Mouse (Mus musculus): ENCODE measurements around the gene Etv6. TPM values are rescaled to one million over a fixed set of nuclear protein-coding genes. Genes with fewer than 3 reads are reported as not detected.
A peak's percentile ranks its signal among the peaks of the same experiment; 100 is the strongest.

Gene Etv6
- polyA plus RNA-seq, 1 experiment from 2014 or later, result 17.0 TPM

- H3K27me3 ChIP-seq (replicated peaks; ENCODE audit: low read depth, poor library complexity, severe bottlenecking), result no peaks in the 10 kb centered on the region
- no peak for DNase-seq (ENCODE audit: low spot score)
- peaks cover 8% of the 10 kb centered on the region; the same call in 1 of the 2 replicates for H3K4me1 ChIP-seq
- no peak overlapping the region for H3K27ac ChIP-seq (replicated peaks)
- H3K36me3 ChIP-seq (replicated peaks), result peaks cover 34% of the 10 kb centered on the region
- no peak overlapping the region for H3K4me3 ChIP-seq
- 85% methylated on average over 3 of the region's 3 CpGs for WGBS
- no peaks in the 10 kb centered on the region for H3K9me3 ChIP-seq
Observed at GRCm38 (mm10) chr6:134136315-134136714, 100.8 kb downstream of the Etv6 start.

GRCm38 (mm10) chr6:134139359-134139758, 103.9 kb downstream of the Etv6 start:
- H3K4me3 ChIP-seq, result no peak overlapping the region
- H3K27ac ChIP-seq (replicated peaks), result no peak overlapping the region
- H3K36me3 ChIP-seq (replicated peaks), result peaks cover 21% of the 10 kb centered on the region
- H3K9me3 ChIP-seq, result no peaks in the 10 kb centered on the region
- H3K4me1 ChIP-seq, result peaks cover 19% of the 10 kb centered on the region
- H3K27me3 ChIP-seq (replicated peaks; ENCODE audit: low read depth, poor library complexity, severe bottlenecking), result no peaks in the 10 kb centered on the region
- 90% methylated on average over 3 of the region's 3 CpGs for WGBS
- DNase-seq (ENCODE audit: low spot score), result no peak

- no peak for DNase-seq (ENCODE audit: low spot score)
- Histone ChIP-seq H3K4me1 (peaks cover 19% of the 10 kb centered on the region), H3K27ac (replicated peaks) (no peak overlapping the region), H3K9me3 (no peaks in the 10 kb centered on the region), H3K36me3 (replicated peaks) (peaks cover 26% of the 10 kb centered on the region), H3K27me3 (replicated peaks; ENCODE audit: low read depth, poor library complexity, severe bottlenecking) (no peaks in the 10 kb centered on the region), H3K4me3 (no peak overlapping the region)
- 72% methylated on average over 16 of the region's 16 CpGs for WGBS
Observed at GRCm38 (mm10) chr6:134140718-134141615, 105.5 kb downstream of the Etv6 start.

GRCm38 (mm10) chr6:134141616-134142165, 106.2 kb downstream of the Etv6 start:
- WGBS, result 82% methylated on average over 1 of the region's 1 CpGs
- H3K27me3 ChIP-seq (replicated peaks; ENCODE audit: low read depth, poor library complexity, severe bottlenecking), result no peaks in the 10 kb centered on the region
- no peak for DNase-seq (ENCODE audit: low spot score)
- peaks cover 19% of the 10 kb centered on the region for H3K4me1 ChIP-seq
- H3K36me3 ChIP-seq (replicated peaks), result peaks cover 26% of the 10 kb centered on the region
- no peak overlapping the region for H3K4me3 ChIP-seq
- H3K9me3 ChIP-seq, result no peaks in the 10 kb centered on the region
- H3K27ac ChIP-seq (replicated peaks), result no peak overlapping the region

GRCm38 (mm10) chr6:134142700-134143099, 107.2 kb downstream of the Etv6 start:
- Histone ChIP-seq H3K4me3 (no peak overlapping the region), H3K36me3 (replicated peaks) (peaks cover 19% of the 10 kb centered on the region), H3K27me3 (replicated peaks; ENCODE audit: low read depth, poor library complexity, severe bottlenecking) (no peaks in the 10 kb centered on the region), H3K4me1 (peaks cover 22% of the 10 kb centered on the region), H3K9me3 (no peaks in the 10 kb centered on the region), H3K27ac (replicated peaks) (no peak overlapping the region)
- WGBS, result 92% methylated on average over 11 of the region's 11 CpGs
- no peak for DNase-seq (ENCODE audit: low spot score)

GRCm38 (mm10) chr6:134143649-134144097, 108.2 kb downstream of the Etv6 start:
- 80% methylated on average over 3 of the region's 3 CpGs for WGBS
- Histone ChIP-seq H3K9me3 (no peaks in the 10 kb centered on the region), H3K27me3 (replicated peaks; ENCODE audit: low read depth, poor library complexity, severe bottlenecking) (no peaks in the 10 kb centered on the region), H3K36me3 (replicated peaks) (peaks cover 10% of the 10 kb centered on the region), H3K4me3 (no peak overlapping the region), H3K4me1 (peaks cover 32% of the 10 kb centered on the region), H3K27ac (replicated peaks) (no peak overlapping the region)
- no peak for DNase-seq (ENCODE audit: low spot score)

- Histone ChIP-seq H3K27ac (replicated peaks) (no peak overlapping the region), H3K27me3 (replicated peaks; ENCODE audit: low read depth, poor library complexity, severe bottlenecking) (no peaks in the 10 kb centered on the region), H3K4me3 (no peak overlapping the region), H3K36me3 (replicated peaks) (peaks cover 6% of the 10 kb centered on the region), H3K9me3 (no peaks in the 10 kb centered on the region), H3K4me1 (peaks cover 33% of the 10 kb centered on the region)
- WGBS, result 79% methylated on average over 15 of the region's 15 CpGs
- no peak for DNase-seq (ENCODE audit: low spot score)
Observed at GRCm38 (mm10) chr6:134144231-134145130, 109.0 kb downstream of the Etv6 start.

- Histone ChIP-seq H3K27me3 (replicated peaks; ENCODE audit: low read depth, poor library complexity, severe bottlenecking) (no peaks in the 10 kb centered on the region), H3K27ac (replicated peaks) (0 out of 2 replicates have a peak overlapping the region, but pooled peaks have one; percentile 48), H3K36me3 (replicated peaks) (peaks cover 6% of the 10 kb centered on the region; the same call in 1 of the 2 replicates), H3K4me1 (peaks cover 49% of the 10 kb centered on the region), H3K4me3 (no peak overlapping the region), H3K9me3 (no peaks in the 10 kb centered on the region)
- WGBS, result 79% methylated on average over 22 of the region's 22 CpGs
- no peak for DNase-seq (ENCODE audit: low spot score)
Observed at GRCm38 (mm10) chr6:134147596-134148442, 112.3 kb downstream of the Etv6 start.

GRCm38 (mm10) chr6:134148443-134148942, 113.0 kb downstream of the Etv6 start:
- no peak for DNase-seq (ENCODE audit: low spot score)
- H3K27ac ChIP-seq (replicated peaks), result no peak overlapping the region
- 80% methylated on average over 7 of the region's 7 CpGs for WGBS
- peaks cover 45% of the 10 kb centered on the region for H3K4me1 ChIP-seq
- H3K36me3 ChIP-seq (replicated peaks), result peaks cover 6% of the 10 kb centered on the region; the same call in 1 of the 2 replicates
- no peaks in the 10 kb centered on the region for H3K9me3 ChIP-seq
- no peak overlapping the region for H3K4me3 ChIP-seq
- no peaks in the 10 kb centered on the region for H3K27me3 ChIP-seq (replicated peaks; ENCODE audit: low read depth, poor library complexity, severe bottlenecking)

- Histone ChIP-seq H3K27me3 (replicated peaks; ENCODE audit: low read depth, poor library complexity, severe bottlenecking) (no peaks in the 10 kb centered on the region), H3K4me1 (peaks cover 42% of the 10 kb centered on the region), H3K9me3 (no peaks in the 10 kb centered on the region), H3K27ac (replicated peaks) (no peak overlapping the region), H3K36me3 (replicated peaks) (peaks cover 6% of the 10 kb centered on the region), H3K4me3 (no peak overlapping the region)
- 95% methylated on average over 7 of the region's 7 CpGs for WGBS
- DNase-seq (ENCODE audit: low spot score), result no peak
Observed at GRCm38 (mm10) chr6:134149606-134150005, 114.1 kb downstream of the Etv6 start.

- Histone ChIP-seq H3K27me3 (replicated peaks; ENCODE audit: low read depth, poor library complexity, severe bottlenecking) (no peaks in the 10 kb centered on the region), H3K4me1 (peaks cover 57% of the 10 kb centered on the region)
Observed at GRCm38 (mm10) chr6:134151022-134151680, 115.7 kb downstream of the Etv6 start.

More at GRCm38 (mm10) chr6:134151022-134151680, 115.7 kb downstream of the Etv6 start:
- DNase-seq (ENCODE audit: low spot score), result no peak
- H3K4me3 ChIP-seq, result no peak overlapping the region
- 70% methylated on average over 15 of the region's 15 CpGs for WGBS
- H3K27ac ChIP-seq (replicated peaks), result no peak overlapping the region
- no peaks in the 10 kb centered on the region for H3K9me3 ChIP-seq
- no peaks in the 10 kb centered on the region; the same call in 1 of the 2 replicates for H3K36me3 ChIP-seq (replicated peaks)
